Comparison of ENCODE assay signal across 8 mouse cellular contexts in the genomic region with DNA sequence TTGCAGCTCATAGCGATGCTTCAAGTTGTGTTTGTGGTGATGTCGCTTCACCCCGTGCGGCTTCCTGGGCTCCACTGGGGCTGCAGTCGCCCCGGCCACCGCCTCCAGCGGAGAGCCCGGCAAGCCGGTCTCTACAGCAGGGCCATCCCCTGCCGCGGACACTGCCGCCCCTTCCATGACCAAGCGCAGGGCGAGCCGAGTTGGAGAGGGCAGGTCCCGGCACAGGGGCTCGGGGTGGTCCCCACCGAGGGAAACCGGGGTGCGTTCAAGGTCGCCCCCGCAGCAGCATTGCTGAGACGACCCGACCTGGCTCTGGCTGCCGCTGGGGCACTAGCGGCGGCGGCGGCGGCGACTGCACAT. TPM values are rescaled to one million over a fixed set of nuclear protein-coding genes. Genes with fewer than 3 reads are reported as not detected.
DNase-seq lines count a peak whose midpoint lies in the region; ATAC-seq lines count a peak whose summit lies in the region.

No protein-coding gene starts in this region.

- peak overlapping the region; percentile 89 for H3K4me3 ChIP-seq in kidney, embryonic 15.5 days (replicated peaks)
- peak overlapping the region; percentile 87 for H3K4me3 ChIP-seq in brown adipose tissue, adult 24 weeks (ENCODE audit: insufficient read depth, low read depth, low read length)
- peak overlapping the region; percentile 87 for H3K4me3 ChIP-seq in hindbrain, embryonic 15.5 days
- peak overlapping the region; percentile 83 for H3K4me3 ChIP-seq in midbrain, embryonic 16.5 days (ENCODE audit: low read depth, low read length)

- no peaks in the 10 kb centered on the region for H3K36me3 ChIP-seq in kidney, embryonic 15.5 days
- H3K36me3 ChIP-seq in hindbrain, embryonic 15.5 days: no peaks in the 10 kb centered on the region
- H3K36me3 ChIP-seq in midbrain, embryonic 16.5 days (ENCODE audit: control insufficient read depth, insufficient read depth, low read length): no peaks in the 10 kb centered on the region

- H3K4me1 ChIP-seq in kidney, embryonic 15.5 days: peaks cover 68% of the 10 kb centered on the region
- H3K4me1 ChIP-seq in brown adipose tissue, adult 24 weeks (ENCODE audit: control insufficient read depth, insufficient read depth, insufficient read length, low read length): peaks cover 3% of the 10 kb centered on the region
- peaks cover 59% of the 10 kb centered on the region for H3K4me1 ChIP-seq in hindbrain, embryonic 15.5 days (replicated peaks)
- peaks cover 38% of the 10 kb centered on the region for H3K4me1 ChIP-seq in midbrain, embryonic 16.5 days (ENCODE audit: control insufficient read depth, insufficient read depth, low read length)

- H3K27me3 ChIP-seq in kidney, embryonic 15.5 days: no peaks in the 10 kb centered on the region
- no peaks in the 10 kb centered on the region for H3K27me3 ChIP-seq in hindbrain, embryonic 15.5 days
- H3K27me3 ChIP-seq in midbrain, embryonic 16.5 days (ENCODE audit: control insufficient read depth, insufficient read depth, low read depth, low read length): no peaks in the 10 kb centered on the region

- whole genome bisulfite sequencing in kidney, embryonic 15.5 days: 1% methylated on average over 32 of the region's 32 CpGs
- WGBS in hindbrain, embryonic 15.5 days: under 1% methylated on average over 32 of the region's 32 CpGs
- under 1% methylated on average over 32 of the region's 32 CpGs for WGBS in midbrain, embryonic 16.5 days

- peak; percentile 44 for ATAC-seq in kidney, embryonic 15.5 days (replicated peaks; ENCODE audit: low FRiP score)
- ATAC-seq in hindbrain, embryonic 15.5 days (ENCODE audit: low FRiP score, low read depth): no peak; the same call in none of the 2 replicates
- peak; percentile 64 for ATAC-seq in midbrain, embryonic 16.5 days

- H3K9me3 ChIP-seq in kidney, embryonic 15.5 days (replicated peaks): no peaks in the 10 kb centered on the region
- no peaks in the 10 kb centered on the region for H3K9me3 ChIP-seq in hindbrain, embryonic 15.5 days
- H3K9me3 ChIP-seq in midbrain, embryonic 16.5 days (replicated peaks; ENCODE audit: control insufficient read depth, low read length, poor library complexity, severe bottlenecking): no peaks in the 10 kb centered on the region

- H3K4me2 ChIP-seq in kidney, embryonic 15.5 days: peak overlapping the region; percentile 86
- H3K4me2 ChIP-seq in hindbrain, embryonic 15.5 days: peak overlapping the region; percentile 95
- H3K4me2 ChIP-seq in midbrain, embryonic 16.5 days (ENCODE audit: low read length): peak overlapping the region; percentile 97

- H3K27ac ChIP-seq in kidney, embryonic 15.5 days: peak overlapping the region; percentile 98
- H3K27ac ChIP-seq in brown adipose tissue, adult 24 weeks (replicated peaks; ENCODE audit: low read depth, low read length): 0 out of 2 replicates have a peak overlapping the region, but pooled peaks have one; percentile 31
- H3K27ac ChIP-seq in hindbrain, embryonic 15.5 days (replicated peaks): peak overlapping the region; percentile 96
- H3K27ac ChIP-seq in midbrain, embryonic 16.5 days (ENCODE audit: low read length): peak overlapping the region; percentile 93

- no peak for DNase-seq in kidney, adult 9 months
- no peak for DNase-seq in ovary, postnatal 14 days (ENCODE audit: low spot score)
- no peak for DNase-seq in right cerebral cortex, postnatal 25 days
- DNase-seq in kidney, postnatal 10 days: no peak

- H3K9ac ChIP-seq in kidney, embryonic 15.5 days: peak overlapping the region; percentile 98
- peak overlapping the region; percentile 99 for H3K9ac ChIP-seq in hindbrain, embryonic 15.5 days
- peak overlapping the region; percentile 99 for H3K9ac ChIP-seq in midbrain, embryonic 16.5 days (ENCODE audit: low read depth, low read length)

RNA-seq across cellular contexts. Expression of a gene that starts 0.2 kb away (rescaled TPM):
- 3.0 and 3.2 TPM in 2 replicates for polyA plus RNA-seq in kidney, embryonic 15.5 days (2015; fragmentation: Nextera tagmentation; extraction: Ambion mirVana)
- polyA plus RNA-seq in brown adipose tissue, adult 24 weeks (2012; ENCODE audit: insufficient read depth, insufficient read length, missing spikeins): 2.7 and 4.0 TPM in 2 replicates
- polyA plus RNA-seq in hindbrain, embryonic 15.5 days (2015; fragmentation: Nextera tagmentation; extraction: Ambion mirVana): 4.5 and 5.2 TPM in 2 replicates
- polyA plus RNA-seq in midbrain, embryonic 16.5 days (2015; fragmentation: Nextera tagmentation; extraction: Ambion mirVana): 5.5 and 5.6 TPM in 2 replicates

Comparison
In these comparisons a context has a peak if more than half of its experiments do, and no peak if none do; other contexts are left out.
1. H3K27ac ChIP-seq: peak in every context shown above with its lines; median percentile 98 in kidney, embryonic 15.5 days; 96 in hindbrain, embryonic 15.5 days; 93 in midbrain, embryonic 16.5 days; 31 in brown adipose tissue, adult 24 weeks.